Mouse (Mus musculus): Measurements from ENCODE around the gene Rpl41. TPM values are rescaled to one million over a fixed set of nuclear protein-coding genes. Genes with fewer than 3 reads are reported as not detected.

The Rpl41 gene
- total and polyA plus RNA-seq, 2 experiments from 2014 or later = 501 to 2,618 TPM

DNA sequence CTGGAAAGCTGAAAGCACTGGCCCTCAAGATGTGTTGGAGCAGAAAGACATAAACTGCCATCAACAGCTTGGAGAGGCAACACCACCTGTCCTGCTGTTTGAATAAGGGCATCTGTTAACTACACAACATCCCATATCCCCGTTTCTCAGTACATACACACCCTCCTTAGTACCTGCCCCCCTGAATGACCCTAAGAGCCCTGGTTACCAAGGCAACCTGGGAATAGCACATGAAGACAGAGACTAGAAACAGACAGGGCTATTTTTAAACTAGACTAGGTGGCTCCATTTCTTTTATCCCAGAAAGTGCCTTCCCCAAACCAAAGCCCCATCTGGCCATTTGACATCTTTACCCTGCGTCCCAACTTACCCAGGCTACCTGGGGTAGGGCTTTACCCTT is 6.0 kb downstream of the Rpl41 start:
- H3K4me2 ChIP-seq (ENCODE audit: low read depth, low read length) = no peak overlapping the region
- ATAC-seq (no peak), DNase-seq (ENCODE audit: low spot score) (no peak)
- H3K27me3 ChIP-seq (ENCODE audit: insufficient read depth, low read length) = no peaks in the 10 kb centered on the region
- peaks cover 31% of the 10 kb centered on the region for H3K36me3 ChIP-seq (ENCODE audit: insufficient read depth, low read length)
- no peak for TF ChIP-seq CTCF (IDR thresholded peaks at IDR 0.05; ENCODE audit: low read depth)
- H3K9ac ChIP-seq (replicated peaks; ENCODE audit: low read length) = 0 out of 2 replicates have a peak overlapping the region, but pooled peaks have one; percentile 7
- no peaks in the 10 kb centered on the region for H3K9me3 ChIP-seq (ENCODE audit: low read length)
- H3K4me1 ChIP-seq (ENCODE audit: insufficient read depth, low read length) = 0 out of 2 replicates have a peak, but pooled peaks cover 5% of the 10 kb centered on the region
- 59% methylated on average over 2 of the region's 2 CpGs for WGBS
- no peak overlapping the region for H3K4me3 ChIP-seq (ENCODE audit: low read length)
- no peak overlapping the region for H3K27ac ChIP-seq

DNA sequence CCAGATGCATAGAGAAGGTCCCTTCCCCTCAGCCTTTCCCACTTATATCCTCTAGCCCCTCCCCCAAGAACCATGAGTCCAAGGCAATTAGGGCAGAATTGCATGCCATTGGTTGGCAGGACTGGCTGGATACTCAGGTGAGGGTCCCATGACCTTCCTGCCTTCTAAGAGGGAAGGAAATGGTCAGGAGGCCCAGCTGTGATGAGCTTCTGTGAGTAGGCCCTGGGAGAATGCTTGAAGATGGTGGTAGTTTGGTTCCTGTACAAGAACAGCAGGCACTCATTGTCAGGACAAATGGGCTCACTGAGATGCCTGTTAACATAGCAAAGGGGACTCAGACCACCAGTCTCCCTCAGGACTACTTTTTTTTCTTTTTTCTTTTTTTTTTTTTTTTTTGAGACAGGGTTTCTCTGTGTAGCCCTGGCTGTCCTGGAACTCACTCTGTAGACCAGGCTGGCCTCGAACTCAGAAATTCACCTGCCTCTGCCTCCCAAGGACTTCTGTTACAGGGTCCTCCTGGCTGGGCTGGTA is 10.7 kb downstream of the Rpl41 start:
- Histone ChIP-seq H3K9ac (replicated peaks; ENCODE audit: low read length) (no peak overlapping the region), H3K27ac (no peak overlapping the region), H3K4me1 (ENCODE audit: insufficient read depth, low read length) (no peaks in the 10 kb centered on the region), H3K4me3 (ENCODE audit: low read length) (no peak overlapping the region), H3K4me2 (ENCODE audit: low read depth, low read length) (no peak overlapping the region), H3K9me3 (ENCODE audit: low read length) (no peaks in the 10 kb centered on the region), H3K27me3 (ENCODE audit: insufficient read depth, low read length) (no peaks in the 10 kb centered on the region), H3K36me3 (ENCODE audit: insufficient read depth, low read length) (peaks cover 9% of the 10 kb centered on the region; the same call in 1 of the 2 replicates)
- 100% methylated on average over 1 of the region's 1 CpGs for WGBS
- DNase-seq (ENCODE audit: low spot score) = no peak
- TF ChIP-seq CTCF (IDR thresholded peaks at IDR 0.05; ENCODE audit: low read depth) = no peak
- no peak for ATAC-seq

- no peaks in the 10 kb centered on the region for H3K27me3 ChIP-seq (ENCODE audit: insufficient read depth, low read length)
- no peak overlapping the region; the same call in 1 of the 2 replicates for H3K9ac ChIP-seq (replicated peaks; ENCODE audit: low read length)
- H3K27ac ChIP-seq = no peak overlapping the region
- H3K4me3 ChIP-seq (ENCODE audit: low read length) = 0 out of 2 replicates have a peak overlapping the region, but pooled peaks have one; percentile 9
- H3K36me3 ChIP-seq (ENCODE audit: insufficient read depth, low read length) = 0 out of 2 replicates have a peak, but pooled peaks cover 3% of the 10 kb centered on the region
- H3K4me1 ChIP-seq (ENCODE audit: insufficient read depth, low read length) = no peaks in the 10 kb centered on the region
- TF ChIP-seq CTCF (IDR thresholded peaks at IDR 0.05; ENCODE audit: low read depth) = peak; percentile 92
- ATAC-seq (peak; percentile 91), DNase-seq (ENCODE audit: low spot score) (peak; percentile 92)
- 15% methylated on average over 18 of the region's 18 CpGs for WGBS
- peak overlapping the region; percentile 47 for H3K4me2 ChIP-seq (ENCODE audit: low read depth, low read length)
- no peaks in the 10 kb centered on the region for H3K9me3 ChIP-seq (ENCODE audit: low read length)
These were observed 12.7 kb downstream of the Rpl41 start for GRCm38 (mm10) chr10:128536266-128536940.

DNA sequence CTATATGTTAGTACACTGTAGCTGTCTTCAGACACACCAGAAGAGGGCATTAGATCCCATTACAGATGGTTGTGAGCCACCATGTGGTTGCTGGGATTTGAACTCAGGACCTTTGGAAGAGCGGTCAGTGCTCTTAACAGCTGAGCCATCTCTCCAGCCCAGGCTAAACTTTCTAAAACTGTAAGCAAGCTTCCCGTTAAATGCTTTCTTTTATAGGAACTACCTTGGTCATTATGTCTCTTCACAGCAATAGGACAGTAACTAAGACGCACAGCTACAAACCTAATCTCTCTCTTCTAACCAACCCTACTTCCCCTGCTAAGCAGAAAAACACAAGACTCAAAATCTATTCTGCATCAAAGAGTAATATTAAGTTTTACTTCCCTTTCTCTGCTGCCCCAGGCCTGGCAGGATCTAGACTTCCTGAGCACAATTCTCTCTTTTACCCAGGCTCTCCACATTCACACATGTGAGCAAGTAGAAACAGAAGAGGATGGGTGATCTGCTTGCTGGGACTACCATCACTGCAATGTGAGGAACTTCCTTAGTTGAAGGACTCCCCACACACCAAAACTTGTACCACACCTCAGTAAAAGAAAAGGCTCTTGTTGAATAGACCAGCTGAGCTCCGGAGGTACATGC is 13.4 kb downstream of the Rpl41 start:
- Histone ChIP-seq H3K4me2 (ENCODE audit: low read depth, low read length) (peak overlapping the region; percentile 47), H3K27me3 (ENCODE audit: insufficient read depth, low read length) (no peaks in the 10 kb centered on the region), H3K4me3 (ENCODE audit: low read length) (0 out of 2 replicates have a peak overlapping the region, but pooled peaks have one; percentile 9), H3K4me1 (ENCODE audit: insufficient read depth, low read length) (no peaks in the 10 kb centered on the region), H3K9me3 (ENCODE audit: low read length) (no peaks in the 10 kb centered on the region), H3K36me3 (ENCODE audit: insufficient read depth, low read length) (no peaks in the 10 kb centered on the region), H3K9ac (replicated peaks; ENCODE audit: low read length) (no peak overlapping the region; the same call in 1 of the 2 replicates), H3K27ac (no peak overlapping the region)
- 70% methylated on average over 4 of the region's 4 CpGs for WGBS
- no peak for TF ChIP-seq CTCF (IDR thresholded peaks at IDR 0.05; ENCODE audit: low read depth)
- ATAC-seq = no peak; the same call in 1 of the 2 replicates
- DNase-seq (ENCODE audit: low spot score) = no peak

DNA sequence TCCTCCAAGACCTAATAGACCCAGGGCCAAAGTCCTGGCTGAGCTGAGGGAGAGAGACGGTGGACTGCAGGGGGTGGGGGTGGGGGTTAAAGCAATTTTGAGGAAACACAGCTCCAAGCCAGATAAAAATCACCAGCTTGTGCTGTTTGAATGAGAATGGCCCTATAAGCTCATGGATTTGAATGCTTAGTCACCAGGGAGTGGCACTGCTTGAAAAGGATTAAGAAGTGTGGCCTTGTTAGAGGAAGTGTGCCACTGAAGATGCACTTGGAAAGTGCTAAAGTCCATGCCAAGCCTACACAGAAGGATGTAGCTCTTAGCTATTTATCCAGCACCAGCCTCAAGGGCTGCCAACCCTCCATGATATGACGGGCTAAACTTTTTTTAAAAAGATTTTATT is 13.9 kb downstream of the Rpl41 start:
- WGBS = 87% methylated on average over 2 of the region's 2 CpGs
- ATAC-seq = no peak
- H3K9ac ChIP-seq (replicated peaks; ENCODE audit: low read length) = no peak overlapping the region

GRCm38 (mm10) chr10:128526366-128527356 is 22.4 kb downstream of the Rpl41 start:
- ATAC-seq = no peak
- peak overlapping the region; percentile 8; the same call in 1 of the 2 replicates for H3K27ac ChIP-seq
- no peak for TF ChIP-seq CTCF (IDR thresholded peaks at IDR 0.05; ENCODE audit: low read depth)

More for the DNA sequence above, 13.9 kb downstream of the Rpl41 start:
- no peak overlapping the region for H3K4me2 ChIP-seq (ENCODE audit: low read depth, low read length)
- no peaks in the 10 kb centered on the region for H3K4me1 ChIP-seq (ENCODE audit: insufficient read depth, low read length)
- no peak overlapping the region for H3K4me3 ChIP-seq (ENCODE audit: low read length)
- no peaks in the 10 kb centered on the region for H3K27me3 ChIP-seq (ENCODE audit: insufficient read depth, low read length)
- no peak for DNase-seq (ENCODE audit: low spot score)
- no peaks in the 10 kb centered on the region for H3K9me3 ChIP-seq (ENCODE audit: low read length)
- H3K27ac ChIP-seq = no peak overlapping the region
- TF ChIP-seq CTCF (IDR thresholded peaks at IDR 0.05; ENCODE audit: low read depth) = no peak
- H3K36me3 ChIP-seq (ENCODE audit: insufficient read depth, low read length) = no peaks in the 10 kb centered on the region

More at GRCm38 (mm10) chr10:128526366-128527356, 22.4 kb downstream of the Rpl41 start:
- no peak for DNase-seq (ENCODE audit: low spot score)
- WGBS = 30% methylated on average over 28 of the region's 28 CpGs
- no peaks in the 10 kb centered on the region for H3K4me1 ChIP-seq (ENCODE audit: insufficient read depth, low read length)
- H3K36me3 ChIP-seq (ENCODE audit: insufficient read depth, low read length) = no peaks in the 10 kb centered on the region; the same call in 1 of the 2 replicates
- H3K4me3 ChIP-seq (ENCODE audit: low read length) = peak overlapping the region; percentile 83
- peak overlapping the region; percentile 14; the same call in 1 of the 2 replicates for H3K9ac ChIP-seq (replicated peaks; ENCODE audit: low read length)
- no peaks in the 10 kb centered on the region for H3K9me3 ChIP-seq (ENCODE audit: low read length)
- peak overlapping the region; percentile 99 for H3K4me2 ChIP-seq (ENCODE audit: low read depth, low read length)
- H3K27me3 ChIP-seq (ENCODE audit: insufficient read depth, low read length) = no peaks in the 10 kb centered on the region

Measured in hindbrain, postnatal 0 days (tissue).